Mouse (Mus musculus) 3T3-L1 (cell line): ENCODE measurements at regions not wholly inside any gene's neighbourhood (a gene's known extent, or its start where the extent isn't known, plus 50 kb on each side); places are given as distances from the start of the nearest gene placed in this dataset.

Source experiments
- DNase-seq: peaks from one replicate; pipeline ENCODE4 v3.0.0-alpha.2; 2015; ENCODE audit warnings: low read depth, low spot score

DNA sequence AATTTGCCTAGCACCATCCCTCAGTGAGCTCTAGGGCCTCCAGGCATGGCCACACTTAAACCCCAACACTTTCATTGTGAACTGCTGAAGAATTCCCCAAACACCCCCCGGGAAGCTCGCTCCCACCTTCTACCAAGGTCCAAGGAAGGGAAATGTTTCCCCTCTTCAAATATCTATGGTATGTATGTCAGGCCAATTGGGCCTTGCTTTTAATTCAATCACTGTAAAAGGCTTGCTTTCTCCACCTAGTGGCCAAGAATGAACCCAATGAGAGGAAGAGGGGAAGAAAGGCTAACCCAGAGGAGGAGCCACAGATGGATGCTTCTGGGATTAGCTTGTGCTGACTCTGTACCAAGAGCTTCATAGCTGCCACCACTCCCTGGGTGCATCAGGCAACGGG lies 336.3 kb upstream of the Tgfbr2 start:
- peak; percentile 54 for DNase-seq

DNA sequence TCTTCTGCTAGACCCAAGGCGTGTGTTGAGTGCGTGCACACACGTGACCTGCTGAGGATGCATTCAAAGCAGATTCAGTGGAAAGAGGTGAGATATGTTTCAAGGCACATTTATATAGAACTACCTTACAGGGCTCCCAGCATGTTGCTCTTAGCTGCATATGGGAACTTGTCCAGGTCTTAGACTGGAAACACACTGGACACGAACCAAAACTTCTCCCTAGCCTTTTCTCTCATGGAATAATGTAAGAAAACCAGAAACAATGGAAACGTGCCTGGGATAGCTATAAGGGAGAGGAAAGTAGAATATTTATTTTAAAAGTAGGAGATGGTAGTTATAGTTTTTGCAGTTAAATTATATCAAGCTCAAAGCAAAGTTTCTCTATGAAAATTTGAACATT lies 332.6 kb upstream of the Tgfbr2 start:
- no peak for DNase-seq

- no peak for DNase-seq
These were observed 327.7 kb upstream of the Tgfbr2 start for GRCm38 (mm10) chr9:116502831-116503230.

DNA sequence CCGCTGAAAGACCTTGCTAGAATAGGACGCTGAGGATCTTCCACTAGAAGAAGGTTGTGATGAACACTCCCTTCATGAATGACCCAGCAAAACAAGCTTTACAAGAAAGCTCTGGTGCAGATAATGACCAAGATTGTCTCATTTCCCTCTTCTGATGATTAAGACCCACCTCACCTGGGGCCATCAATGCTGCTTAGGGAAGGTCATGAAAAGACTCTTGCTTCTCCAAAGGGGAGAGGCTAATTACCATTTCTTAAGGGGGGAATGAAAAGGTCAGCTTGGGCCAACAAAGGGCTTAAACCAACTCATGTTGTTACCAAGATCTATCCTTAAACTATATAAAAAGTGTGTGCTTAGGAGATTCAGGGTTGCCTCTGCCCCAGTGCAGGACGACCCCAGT lies 325.8 kb upstream of the Tgfbr2 start:
- DNase-seq: no peak

DNA sequence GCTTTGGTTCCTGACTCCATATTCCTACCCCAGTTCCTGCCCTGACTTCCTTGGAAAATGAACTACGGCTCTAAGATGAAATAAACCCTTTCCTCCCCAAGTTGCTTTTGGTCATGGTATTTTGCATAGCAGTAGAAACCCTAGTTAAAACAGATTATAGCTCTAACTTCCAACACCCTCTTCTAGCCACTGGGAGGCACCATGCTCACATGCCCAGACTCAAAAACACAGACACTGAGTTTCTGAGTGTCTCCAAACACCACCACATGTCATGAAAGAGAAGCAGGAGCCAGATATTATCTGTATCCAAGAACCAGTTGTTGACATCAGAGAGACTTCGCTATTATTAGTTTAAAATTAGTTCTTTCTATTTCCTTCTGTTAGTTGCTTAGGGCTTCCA lies 316.1 kb upstream of the Tgfbr2 start:
- DNase-seq: no peak

DNA sequence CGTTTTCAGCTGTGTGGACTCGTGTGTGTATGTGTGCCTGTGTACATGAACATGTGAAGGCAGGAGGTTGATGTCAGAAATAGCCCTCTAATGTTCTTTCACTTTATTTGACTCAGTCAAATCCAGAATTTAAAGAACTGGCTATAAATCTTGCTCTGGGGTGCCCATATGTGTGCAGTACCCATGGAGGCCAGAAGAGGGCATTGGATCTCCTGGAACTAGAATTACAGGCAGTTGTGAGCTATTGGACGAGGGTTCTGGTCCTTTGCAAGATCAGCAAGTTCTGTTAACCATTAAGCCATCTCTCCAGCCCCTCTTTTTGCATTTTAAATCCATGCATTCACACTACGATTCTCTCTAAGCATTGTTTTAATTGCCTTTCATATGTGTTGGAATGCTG lies 314.6 kb upstream of the Tgfbr2 start:
- peak; percentile 55 for DNase-seq

GRCm38 (mm10) chr9:116489273-116489672 lies 314.1 kb upstream of the Tgfbr2 start:
- no peak for DNase-seq

DNA sequence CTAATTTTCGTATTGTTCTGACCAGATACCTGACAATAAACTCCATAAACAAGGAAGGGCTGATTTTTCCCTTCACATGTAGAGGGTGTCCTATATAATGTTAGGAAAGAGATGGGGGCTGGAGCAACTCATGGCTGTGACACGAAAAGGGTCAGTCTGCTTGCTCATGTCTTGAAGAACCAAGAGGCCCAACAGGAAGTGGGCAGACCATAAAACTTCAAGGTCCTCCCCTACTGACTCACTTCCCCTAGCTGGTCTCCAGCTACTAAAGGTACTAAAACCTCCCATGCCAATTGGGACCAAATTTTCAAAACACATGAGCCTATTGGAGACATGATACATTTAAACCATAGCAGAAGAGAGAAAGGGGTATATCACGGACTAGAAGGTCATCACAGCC lies 302.1 kb upstream of the Tgfbr2 start:
- DNase-seq: peak; percentile 12

- DNase-seq: no peak
These were observed 300.2 kb upstream of the Tgfbr2 start for GRCm38 (mm10) chr9:116475206-116475955.

DNA sequence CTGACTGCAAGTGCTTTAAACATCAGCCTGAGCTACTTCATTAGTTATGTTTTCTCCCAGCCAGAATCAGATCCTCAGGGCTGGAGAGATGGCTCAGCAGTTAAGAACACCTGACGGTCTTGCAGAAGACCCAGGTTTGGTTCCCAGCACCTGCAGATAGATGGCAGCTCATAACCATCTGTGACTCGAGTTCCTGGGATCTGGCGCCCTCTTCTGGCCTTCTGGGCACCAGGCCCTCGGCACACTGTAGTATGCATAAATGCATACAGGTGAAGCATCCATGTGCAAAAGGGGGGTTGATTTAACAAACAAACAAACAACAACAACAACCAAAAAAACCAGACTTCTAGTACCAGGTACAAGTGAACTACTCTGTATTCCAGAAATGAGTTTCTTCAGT lies 297.7 kb upstream of the Tgfbr2 start:
- DNase-seq: no peak

GRCm38 (mm10) chr9:116468569-116469250 lies 293.6 kb upstream of the Tgfbr2 start:
- peak; percentile 10 for DNase-seq

GRCm38 (mm10) chr9:116466336-116466735 lies 291.2 kb upstream of the Tgfbr2 start:
- DNase-seq: no peak

DNA sequence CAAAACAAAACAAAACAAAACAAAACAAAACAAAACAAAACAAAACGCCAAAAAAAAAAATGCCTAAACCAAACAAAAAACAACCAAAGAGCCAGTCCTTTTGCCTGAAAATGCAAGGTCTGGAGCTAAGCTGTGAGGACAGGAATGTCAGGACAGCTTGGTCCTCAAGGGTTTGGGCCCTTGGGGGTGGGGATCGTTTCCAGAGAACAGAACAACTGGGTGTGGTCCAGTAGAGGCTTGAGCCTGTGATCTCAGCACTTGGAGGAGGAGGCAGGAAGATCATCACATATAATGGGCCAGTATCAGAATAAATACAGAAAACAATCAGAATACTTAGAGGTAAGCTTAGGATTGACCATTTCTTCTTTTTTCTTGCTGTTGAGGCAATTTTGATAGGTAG lies 289.5 kb upstream of the Tgfbr2 start:
- DNase-seq: no peak

DNA sequence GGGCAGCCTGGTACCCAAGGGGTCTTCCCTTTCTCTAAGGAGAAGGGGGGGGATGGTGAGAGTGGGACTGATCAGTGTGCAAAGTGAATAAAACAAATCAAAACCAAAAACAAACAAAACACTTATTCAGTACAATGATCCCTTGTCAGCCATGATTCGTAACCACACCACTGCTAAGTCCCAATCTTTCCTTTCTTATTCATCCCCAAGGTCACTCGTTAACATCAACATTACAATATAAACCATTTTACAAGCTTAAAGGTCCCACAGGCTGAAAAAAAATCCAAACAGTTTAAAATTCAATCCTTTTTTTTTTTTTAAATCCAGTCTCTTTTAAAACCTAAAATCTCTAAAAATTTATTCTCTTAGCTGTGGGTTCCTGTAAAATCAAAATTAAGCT lies 287.1 kb upstream of the Tgfbr2 start:
- DNase-seq: no peak

- DNase-seq: no peak
These were observed 284.9 kb upstream of the Tgfbr2 start for GRCm38 (mm10) chr9:116460022-116460421.

- no peak for DNase-seq
These were observed 276.9 kb upstream of the Tgfbr2 start for GRCm38 (mm10) chr9:116452050-116452449.

- DNase-seq: no peak
These were observed 275.7 kb upstream of the Tgfbr2 start for GRCm38 (mm10) chr9:116450829-116451228.

DNA sequence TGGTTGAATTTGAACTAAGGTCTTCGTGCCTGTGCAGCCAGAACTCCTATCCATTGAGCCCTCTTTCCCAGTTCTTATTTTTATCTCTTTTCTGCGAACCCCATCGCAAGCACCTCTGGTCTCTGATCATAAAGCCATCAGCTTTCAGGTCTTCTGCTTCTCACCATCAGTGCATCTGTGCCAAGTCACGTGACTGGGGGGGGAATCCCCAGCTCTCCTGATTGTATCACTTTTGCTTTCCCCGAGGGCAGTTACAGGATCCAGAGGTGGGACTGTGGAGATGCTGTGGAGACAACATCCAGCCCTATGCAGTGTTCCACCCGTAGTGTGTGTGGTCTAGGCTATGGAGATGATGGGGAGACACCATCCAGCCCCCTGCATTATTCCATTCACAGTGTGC lies 272.6 kb upstream of the Tgfbr2 start:
- DNase-seq: no peak

- no peak for DNase-seq
These were observed 263.4 kb upstream of the Tgfbr2 start for GRCm38 (mm10) chr9:116438580-116438979.

DNA sequence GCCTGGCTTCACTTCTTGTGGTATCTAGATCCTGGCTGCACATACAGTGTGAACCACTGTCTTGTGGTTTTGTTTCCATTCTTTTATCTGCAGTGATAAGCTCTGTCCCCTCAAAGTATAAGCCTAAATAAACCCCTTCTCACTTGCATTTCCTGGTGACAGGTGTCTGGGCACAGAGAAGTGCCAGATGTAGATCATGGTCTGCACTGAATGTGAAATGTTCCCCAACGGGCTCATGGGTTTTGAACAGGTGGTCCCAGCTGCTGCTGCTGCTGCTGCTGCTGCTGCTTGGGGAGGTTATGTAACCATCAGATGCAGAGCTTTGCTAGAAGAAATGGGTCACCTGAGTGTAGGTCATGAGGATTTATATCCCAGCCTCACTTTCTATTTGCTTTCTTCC lies 259.3 kb upstream of the Tgfbr2 start:
- no peak for DNase-seq

- DNase-seq: no peak
These were observed 253.9 kb upstream of the Tgfbr2 start for GRCm38 (mm10) chr9:116429061-116429460.

DNA sequence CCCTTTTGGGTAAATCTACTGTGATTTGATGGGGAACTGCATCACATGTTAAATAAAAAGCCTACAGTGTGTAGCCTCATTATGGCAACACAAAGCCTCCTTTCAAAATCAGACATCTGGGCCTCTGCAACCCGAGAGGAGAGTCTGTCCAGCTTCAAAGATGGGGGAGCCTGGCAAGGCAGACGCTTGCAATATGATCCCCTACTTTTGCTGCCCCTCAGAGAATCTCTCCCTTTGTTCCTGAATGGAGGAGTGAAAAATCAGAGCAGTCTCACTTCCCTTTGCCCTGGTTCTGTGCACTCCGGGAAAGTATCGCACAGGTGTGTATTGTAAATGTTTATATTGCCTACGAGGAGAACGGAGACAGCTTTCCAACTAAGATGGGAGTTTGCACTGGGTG lies 253.3 kb upstream of the Tgfbr2 start:
- DNase-seq: no peak

- no peak for DNase-seq
These were observed 252.1 kb upstream of the Tgfbr2 start for GRCm38 (mm10) chr9:116427278-116427677.
